Comparison of ENCODE assay signal across 26 mouse cellular contexts in the genomic region with DNA sequence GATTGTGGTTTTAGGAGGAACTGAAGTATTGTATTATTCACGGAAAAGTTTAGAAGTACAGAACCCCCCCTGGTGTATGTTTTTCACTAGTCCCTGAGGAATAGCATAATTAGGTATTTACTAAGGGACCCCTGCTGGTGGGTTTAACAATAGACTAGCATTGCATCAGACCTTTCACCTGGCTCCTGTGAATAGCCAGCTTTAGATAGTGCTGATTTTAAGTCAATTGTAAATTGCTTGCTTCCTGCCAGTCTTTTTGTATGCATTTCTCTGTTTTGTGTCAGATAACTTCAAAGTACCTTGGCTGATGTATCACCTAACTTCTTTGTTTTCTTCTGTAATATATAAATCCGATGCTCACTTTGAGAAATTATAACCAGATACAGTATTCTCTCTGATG.
A peak's percentile ranks its signal among the peaks of the same experiment; 100 is the strongest.
DNase-seq lines count a peak whose midpoint lies in the region; ATAC-seq and TF ChIP-seq lines count a peak whose summit lies in the region.
"Had no signal": no experiment of that assay in that cellular context is flagged by ENCODE, and none has a peak within 500 bp of the region (broad histone marks: within the 10 kb centered on the region; RNA-seq: fewer than 3 reads in every experiment).

No protein-coding gene starts in this region.

- no peak overlapping the region for H3K4me3 ChIP-seq in ES-E14 (ENCODE audit: insufficient read depth in 1 of 2, low read depth in 1 of 2, low read length in 2 of 2, poor library complexity in 1 of 2, severe bottlenecking in 1 of 2)
- H3K4me3 ChIP-seq in hindbrain, embryonic 11.5 days (ENCODE audit: low read depth, low read length), result no peak overlapping the region

- no peaks in the 10 kb centered on the region for H3K27me3 ChIP-seq in hindbrain, embryonic 11.5 days (ENCODE audit: control insufficient read depth, insufficient read depth, low read length)
- H3K27me3 ChIP-seq: CH12.LX had no signal

- H3K4me2 ChIP-seq in hindbrain, embryonic 11.5 days (replicated peaks; ENCODE audit: low read depth, low read length), result no peak overlapping the region

- H3K27ac ChIP-seq in ES-E14 (ENCODE audit: insufficient read depth, low read depth, low read length, poor library complexity, severe bottlenecking), result peak overlapping the region; percentile 69; the same call in 1 of the 2 replicates
- H3K27ac ChIP-seq in hindbrain, embryonic 11.5 days (ENCODE audit: low read depth, low read length), result no peak overlapping the region

- ATAC-seq in hindbrain, embryonic 11.5 days (ENCODE audit: low FRiP score), result no peak
- ATAC-seq: activated CD4-positive, CD25-positive, alpha-beta regulatory T cell, adult 4 months; CD4-positive, CD25-positive, alpha-beta regulatory T cell, adult 4 months; Patski had no signal

- no peak overlapping the region for H3K9ac ChIP-seq in ES-E14 (ENCODE audit: insufficient read depth, low read depth, low read length, poor library complexity, severe bottlenecking)
- H3K9ac ChIP-seq in hindbrain, embryonic 11.5 days (ENCODE audit: low read depth, low read length), result no peak overlapping the region

- no peaks in the 10 kb centered on the region for H3K36me3 ChIP-seq in ES-E14 (ENCODE audit: control insufficient read depth, insufficient read depth, low read length, poor library complexity, severe bottlenecking)
- no peaks in the 10 kb centered on the region for H3K36me3 ChIP-seq in hindbrain, embryonic 11.5 days (ENCODE audit: control insufficient read depth, insufficient read depth, low read length)
- H3K36me3 ChIP-seq: G1E had no signal

- peak; percentile 60 for DNase-seq in ES-CJ7 (ENCODE audit: low read depth, low spot score)
- DNase-seq in ES-E14 (ENCODE audit: low read depth, low spot score), result no peak
- peak; percentile 82 for DNase-seq in R1 (ENCODE audit: low read depth, low spot score)
- peak; percentile 56 for DNase-seq in ZHBTc4 (ENCODE audit: low read depth, low spot score)
- no peak for DNase-seq in urinary bladder, postnatal 14 days (ENCODE audit: low spot score)
- no peak for DNase-seq in hindbrain, embryonic 11.5 days (ENCODE audit: low spot score)
- DNase-seq in gastrocnemius, postnatal 25 days, result no peak
- DNase-seq in urinary bladder, postnatal 36 days (ENCODE audit: low spot score in 2 of 2), result no peak
- DNase-seq: adrenal gland, adult 2 months; adrenal gland, adult 8-10 months; adrenal gland, postnatal 10 days; adrenal gland, postnatal 14 days; adrenal gland, postnatal 25 days; adrenal gland, postnatal 36 days; B cell, adult 2 months; cerebellum, adult 11 months; cerebellum, adult 11-12 months; cerebellum, adult 18-20 months; cerebellum, adult 2 months; cerebellum, adult 8-10 months; cerebellum, adult 9-10 months had no signal

- 78% methylated on average over 2 of the region's 2 CpGs for WGBS in hindbrain, embryonic 11.5 days

- peaks cover 0 to 2% of the 10 kb centered on the region in 2 experiments; a peak in 1 of 4 replicates for H3K4me1 ChIP-seq in ES-E14 (ENCODE audit: control insufficient read depth in 2 of 2, insufficient read depth in 2 of 2, low read length in 2 of 2, poor library complexity in 1 of 2)
- H3K4me1 ChIP-seq in hindbrain, embryonic 11.5 days (replicated peaks; ENCODE audit: control insufficient read depth, insufficient read depth, low read length), result no peaks in the 10 kb centered on the region

- no peaks in the 10 kb centered on the region for H3K9me3 ChIP-seq in ES-E14 (ENCODE audit: control insufficient read depth, insufficient read depth, low read depth, low read length)
- H3K9me3 ChIP-seq in hindbrain, embryonic 11.5 days (ENCODE audit: control insufficient read depth, low read length), result no peaks in the 10 kb centered on the region
- H3K9me3 ChIP-seq: G1E had no signal

- in situ Hi-C loops in ES-E14 (cut with MboI; ENCODE audit: low sequenced_read_pairs in 2 of 2, unreplicated experiment in 2 of 2), result no loop called here

TF ChIP-seq in ES-E14, 5 proteins besides CTCF, POLR2A, EP300 and RAD21:
- TF ChIP-seq ZC3H11A (IDR thresholded peaks at IDR 0.05; ENCODE audit: borderline replicate concordance, low read depth, low read length) (no peak), ZNF384 (IDR thresholded peaks at IDR 0.05; ENCODE audit: low read depth, low read length) (no peak), CHD2 (IDR thresholded peaks at IDR 0.05; ENCODE audit: low read depth, low read length) (no peak), MAFK (IDR thresholded peaks at IDR 0.05; ENCODE audit: insufficient read depth, low read depth, low read length) (no peak), HCFC1 (IDR thresholded peaks at IDR 0.05; ENCODE audit: borderline replicate concordance, insufficient read depth, low read length) (no peak)

Comparison
In these comparisons a context has a peak if more than half of its experiments do, and no peak if none do; other contexts are left out.
1. DNase-seq: peak in ES-CJ7 (single experiment), R1 (single experiment) and ZHBTc4 (single experiment); none in ES-E14 (single experiment), urinary bladder, postnatal 14 days (single experiment), hindbrain, embryonic 11.5 days (single experiment), gastrocnemius, postnatal 25 days (single experiment) and urinary bladder, postnatal 36 days (0 of 2).